Mouse (Mus musculus): ENCODE data around the gene Ccpg1. TPM values are rescaled to one million over a fixed set of nuclear protein-coding genes. Genes with fewer than 3 reads are reported as not detected.

The Ccpg1 gene
- 10 to 100 TPM; 83.8 to 85.7 TPM for total RNA-seq (2021)

DNA sequence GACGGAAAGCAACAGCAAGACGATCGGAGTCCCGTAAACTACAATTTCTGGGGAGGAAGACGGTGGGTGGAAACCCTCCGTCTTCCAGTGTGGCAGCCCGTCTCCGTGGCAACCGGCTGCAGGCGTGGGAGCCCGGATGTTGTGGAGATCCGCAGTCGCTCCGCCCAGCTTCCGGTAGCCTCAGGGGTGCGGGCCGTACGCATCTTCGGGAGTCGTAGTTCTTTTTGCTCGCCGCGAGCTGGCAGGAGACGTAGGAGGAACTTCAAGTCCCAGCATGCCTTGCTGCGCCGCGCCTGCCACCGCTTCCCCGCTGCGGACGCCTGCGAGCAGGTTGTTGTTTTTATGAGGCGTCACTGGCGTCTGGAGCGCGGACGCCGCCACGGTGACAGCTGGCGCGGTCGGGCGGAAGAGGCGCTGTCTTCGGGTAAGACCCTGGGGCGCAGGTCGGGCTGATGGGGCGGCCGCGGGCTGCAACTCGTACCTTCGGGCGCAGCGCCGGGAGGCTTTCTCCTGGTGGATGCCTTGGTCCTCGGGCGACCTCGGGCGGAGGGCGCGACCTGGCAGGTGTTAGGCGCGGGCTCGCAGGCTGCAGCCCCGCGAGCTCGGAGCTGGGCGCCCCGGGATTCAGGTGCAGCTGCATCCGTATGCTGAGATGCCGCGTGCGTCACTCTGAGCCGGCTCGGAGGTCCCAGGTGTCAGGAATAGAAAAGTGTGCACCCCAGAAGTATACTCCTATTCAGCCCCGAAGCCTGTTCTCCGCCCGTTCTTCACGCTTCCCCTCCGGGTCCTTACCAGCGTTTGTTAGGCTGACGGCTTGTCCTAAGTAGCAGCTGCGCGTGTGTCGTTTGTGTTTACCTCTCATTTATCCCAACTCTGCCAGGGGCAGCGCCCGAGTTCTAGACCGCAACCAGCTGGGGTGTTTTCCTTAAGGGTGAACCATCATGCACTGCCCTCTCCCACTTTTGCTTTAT is at the start of gene Ccpg1, which contains the start of gene Ccpg1os:
Gene Ccpg1, plus strand, starts transcription at position 180 of the 971 bp plus-strand sequence.
Gene Ccpg1os, minus strand, starts transcription at position 133 of the 971 bp plus-strand sequence.
- DNase-seq (ENCODE audit: extremely low spot score in 1 of 2, low spot score in 2 of 2), result peak; percentile 98 to 99
- intact Hi-C loops (cut with DNase I), result loop anchor here (5.0 kb wide), 1 partner anchor 52 kb away; no protein-coding TSS in a partner anchor

DNA sequence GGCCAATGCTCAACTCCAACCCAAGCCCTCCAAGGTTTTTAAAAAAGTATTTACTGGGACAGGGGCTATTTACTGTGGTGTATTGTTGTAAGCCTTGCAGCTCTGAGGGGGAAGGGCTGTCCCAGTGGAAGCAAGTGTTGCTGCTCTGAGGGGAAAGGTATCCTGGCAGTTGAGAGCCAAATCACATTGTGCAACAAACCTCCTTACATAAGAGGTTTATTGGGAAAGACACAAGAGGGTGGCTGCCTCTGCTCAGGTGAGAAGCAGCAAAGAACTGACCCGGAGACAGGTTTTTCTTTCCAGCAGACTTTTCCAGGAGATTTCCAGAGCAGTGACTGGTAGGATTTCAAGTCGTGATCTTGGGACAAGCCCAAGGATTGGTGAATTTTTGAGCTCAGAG is 48.9 kb upstream of the Ccpg1 start:
- intact Hi-C loops (cut with DNase I), result no loop called here
- no peak for DNase-seq (ENCODE audit: extremely low spot score in 1 of 2, low spot score in 2 of 2)

DNA sequence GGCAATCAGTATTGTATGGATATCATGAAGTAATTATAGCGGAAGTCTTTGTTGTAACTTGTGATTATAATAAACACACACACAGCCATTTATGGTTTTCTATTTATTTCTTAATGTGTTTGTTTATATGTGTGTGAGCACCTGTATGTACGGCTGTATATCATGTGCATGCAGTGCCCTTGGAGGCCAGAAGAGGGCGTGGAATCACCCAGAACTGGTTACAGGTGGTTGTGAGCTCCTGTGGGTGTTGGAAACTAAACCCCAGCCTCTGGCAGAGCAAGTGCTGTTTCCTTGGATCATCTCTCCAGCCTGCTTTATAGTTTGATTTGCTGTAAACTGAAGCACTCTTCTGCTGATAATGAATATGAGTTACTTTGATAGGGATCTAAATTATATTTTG is 41.8 kb upstream of the Ccpg1 start:
- no peak for DNase-seq (ENCODE audit: extremely low spot score in 1 of 2, low spot score in 2 of 2)
- intact Hi-C loops (cut with DNase I), result no loop called here

DNA sequence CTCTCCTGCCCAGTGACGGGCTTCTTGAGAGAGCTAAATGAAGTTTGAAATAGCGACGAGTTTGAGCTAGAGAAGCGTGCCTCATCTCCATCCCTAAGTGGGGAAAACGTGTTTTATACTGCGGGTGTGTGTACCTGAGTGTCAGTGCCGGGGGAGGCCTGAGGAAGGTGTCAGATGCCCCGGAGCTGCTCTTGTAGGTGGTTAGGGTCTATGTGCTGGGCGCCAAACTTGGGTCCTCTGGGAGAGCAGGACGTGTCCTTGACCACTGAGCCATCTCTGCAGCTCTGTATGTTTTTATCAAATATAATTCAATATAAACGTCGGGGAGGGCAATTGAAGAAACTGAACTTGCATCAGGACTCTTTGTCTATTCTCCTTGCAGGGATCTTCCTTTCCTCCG is 40.9 kb upstream of the Ccpg1 start:
- no peak for DNase-seq (ENCODE audit: extremely low spot score in 1 of 2, low spot score in 2 of 2)
- intact Hi-C loops (cut with DNase I), result no loop called here

DNA sequence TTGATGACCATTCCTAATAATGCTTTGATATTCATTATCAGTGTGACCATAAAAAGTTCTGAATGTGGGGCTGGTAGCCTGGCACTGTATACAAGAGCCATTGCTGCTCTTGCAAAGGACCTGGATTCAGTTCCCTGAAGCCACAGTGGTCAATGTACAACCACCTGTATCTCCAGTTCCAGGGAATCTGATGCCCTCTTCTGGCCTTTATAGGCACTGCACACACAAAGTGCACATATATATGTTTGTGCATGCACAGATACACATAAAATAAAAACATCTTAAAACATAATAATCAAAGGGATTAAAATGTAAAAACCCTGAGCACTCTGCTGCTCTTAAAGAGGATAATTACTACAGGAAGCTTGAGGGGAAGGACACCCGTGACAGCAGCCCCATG is 38.2 kb upstream of the Ccpg1 start:
- DNase-seq (ENCODE audit: extremely low spot score in 1 of 2, low spot score in 2 of 2), result no peak
- intact Hi-C loops (cut with DNase I), result no loop called here

DNA sequence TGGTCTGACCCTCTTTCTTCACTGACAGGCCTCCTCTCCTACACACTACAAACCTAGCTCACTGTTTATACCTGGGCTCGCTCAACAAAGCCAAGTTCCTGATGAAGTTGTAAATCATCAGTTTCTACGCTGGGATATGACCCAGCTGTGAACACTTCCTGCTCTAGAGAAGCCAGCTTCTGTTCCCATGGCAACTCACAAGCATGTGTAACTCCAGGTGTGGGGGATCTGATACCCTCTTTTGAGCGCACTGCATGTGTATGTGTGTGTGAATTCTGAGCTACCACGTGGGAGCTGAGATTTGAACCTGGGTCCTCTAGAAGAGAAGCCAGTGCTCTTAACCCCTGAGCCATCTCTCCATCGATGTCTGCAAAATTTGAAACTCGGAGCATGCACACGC is 35.7 kb upstream of the Ccpg1 start:
- no peak for DNase-seq (ENCODE audit: extremely low spot score in 1 of 2, low spot score in 2 of 2)
- intact Hi-C loops (cut with DNase I), result no loop called here

DNA sequence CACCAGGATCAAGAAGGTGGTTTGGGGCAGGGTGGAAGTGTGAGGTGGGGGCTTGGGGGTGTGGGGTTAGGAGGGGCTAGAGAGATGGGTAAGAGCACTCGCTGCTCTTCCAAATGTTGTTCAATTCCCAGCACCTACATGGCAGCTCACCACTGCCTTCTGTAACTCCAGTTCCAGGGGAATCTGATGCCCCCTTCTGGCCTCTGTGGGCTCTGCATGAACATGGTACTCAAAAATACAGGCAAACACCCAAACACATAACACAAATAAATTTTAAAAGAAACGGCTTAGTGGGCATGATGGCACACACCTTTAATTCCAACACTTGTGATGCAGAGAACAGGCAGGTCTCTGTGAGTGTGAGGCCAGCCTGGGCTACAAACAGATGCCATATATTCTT is 30.5 kb upstream of the Ccpg1 start:
- DNase-seq (ENCODE audit: extremely low spot score in 1 of 2, low spot score in 2 of 2), result no peak
- intact Hi-C loops (cut with DNase I), result loop anchor here (5.0 kb wide), 1 partner anchor 62 kb away; no protein-coding TSS in a partner anchor

DNA sequence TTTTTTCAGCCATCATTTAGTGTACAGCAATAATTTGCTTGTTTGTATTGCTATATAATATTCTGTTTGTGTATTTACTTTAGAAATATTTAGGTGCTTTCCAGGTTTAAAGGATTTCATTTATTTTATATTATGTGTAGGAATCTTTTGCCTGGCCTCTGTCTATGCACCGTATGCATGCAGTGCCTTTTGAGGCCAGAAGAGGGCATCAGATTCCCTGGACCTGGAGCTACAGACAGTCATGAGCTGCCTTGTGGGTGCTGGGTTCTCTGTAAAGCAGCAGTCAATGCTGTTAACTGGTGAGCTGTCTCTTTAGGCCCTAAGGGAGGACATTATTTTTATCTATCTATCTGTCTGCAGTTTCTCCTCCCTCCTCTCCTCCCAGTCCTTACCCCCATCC is 29.7 kb upstream of the Ccpg1 start:
- no peak for DNase-seq (ENCODE audit: extremely low spot score in 1 of 2, low spot score in 2 of 2)
- intact Hi-C loops (cut with DNase I), result no loop called here

DNA sequence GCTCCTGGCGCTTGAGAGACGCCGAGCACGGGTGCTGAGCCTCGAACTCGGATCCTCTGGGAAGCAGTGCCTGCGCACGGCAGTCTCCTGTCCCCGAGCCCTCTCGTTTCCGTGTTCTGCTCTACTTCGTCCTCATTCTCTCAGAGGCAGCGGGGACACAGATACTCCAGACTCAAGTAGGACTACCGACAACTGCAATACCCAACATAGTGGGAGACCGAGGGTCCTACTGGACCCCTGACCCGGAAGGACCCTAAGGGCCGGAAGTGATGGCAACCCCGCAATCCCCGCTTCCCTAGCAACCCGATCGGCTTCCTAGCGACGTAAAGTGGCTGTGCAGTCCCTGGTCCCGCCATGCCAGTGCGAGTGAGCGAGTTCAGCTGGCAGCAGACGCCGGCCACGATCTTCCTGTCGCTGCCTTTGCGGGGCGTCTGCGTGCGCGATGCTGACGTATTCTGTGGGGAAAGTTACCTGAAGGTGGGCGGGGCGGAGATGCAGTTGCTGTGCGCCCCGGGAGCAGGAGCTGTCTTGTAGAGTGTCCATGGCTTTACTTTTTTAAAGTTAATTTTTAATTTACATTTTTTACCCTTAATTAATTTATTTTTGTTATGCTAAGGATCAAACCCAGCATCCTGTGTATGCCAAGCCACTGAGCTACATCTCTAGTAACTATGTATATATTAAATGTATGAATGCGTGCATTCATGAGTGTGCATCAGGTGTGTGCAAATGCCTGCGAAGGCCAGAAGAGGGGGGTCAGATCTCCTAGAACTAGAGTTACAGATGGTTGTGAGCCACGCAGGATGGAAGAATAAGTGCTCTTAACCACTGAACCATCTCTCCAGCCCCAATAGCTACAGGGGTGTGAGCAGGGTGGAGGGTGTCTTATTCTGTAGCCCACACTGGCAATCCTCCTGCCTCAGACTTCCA is 26.4 kb upstream of the Ccpg1 start, which contains the start of the genes Dyx1c1 and Gm44503:
Gene Dyx1c1, plus strand, starts transcription at position 265 of the 930 bp plus-strand sequence.
Gene Gm44503, plus strand, starts transcription at position 332 of the 930 bp plus-strand sequence.
- peak; percentile 75 to 89 for DNase-seq (ENCODE audit: extremely low spot score in 1 of 2, low spot score in 2 of 2)
- intact Hi-C loops (cut with DNase I), result no loop called here

DNA sequence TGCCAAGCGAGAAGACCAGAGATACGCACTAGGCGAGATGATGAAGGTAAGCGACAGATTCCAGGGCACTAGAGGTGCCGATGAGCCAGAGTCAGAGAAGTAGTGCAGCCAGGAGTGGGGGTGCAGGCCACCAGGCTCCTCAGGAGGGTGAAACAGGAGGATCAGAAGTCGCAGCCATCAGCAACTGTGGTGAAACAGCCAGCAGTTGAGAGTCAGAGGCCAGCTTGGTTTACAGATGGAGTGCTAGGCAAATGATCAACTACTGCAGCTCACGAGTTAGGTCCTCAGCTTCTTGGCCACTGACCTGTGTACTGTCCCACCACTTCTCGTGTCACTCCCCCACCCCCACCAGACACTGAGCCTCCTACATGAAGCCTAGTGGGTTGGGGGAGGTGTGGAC is 23.9 kb upstream of the Ccpg1 start:
- DNase-seq (ENCODE audit: extremely low spot score in 1 of 2, low spot score in 2 of 2), result no peak
- intact Hi-C loops (cut with DNase I), result no loop called here

DNA sequence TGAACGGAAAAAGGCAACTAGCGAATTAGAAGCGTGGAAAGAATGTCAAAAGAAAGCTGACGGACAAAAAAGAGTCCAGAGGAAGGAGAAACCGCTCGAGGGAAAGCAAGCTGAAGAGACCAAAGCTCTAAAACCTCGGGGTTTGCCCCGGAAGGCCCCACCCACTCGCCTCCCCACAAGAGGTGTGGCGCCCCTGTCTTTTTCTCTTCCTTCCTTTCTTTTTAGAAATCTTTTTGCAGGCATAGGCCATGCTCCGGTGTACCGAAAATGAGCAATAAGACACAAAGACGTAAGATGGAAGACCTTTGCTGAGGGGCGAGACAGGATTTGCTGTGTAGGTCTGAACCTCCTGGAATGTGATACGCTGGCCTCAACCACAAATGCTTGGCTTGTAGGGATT is 23.3 kb upstream of the Ccpg1 start:
- intact Hi-C loops (cut with DNase I), result no loop called here
- no peak for DNase-seq (ENCODE audit: extremely low spot score in 1 of 2, low spot score in 2 of 2)

DNA sequence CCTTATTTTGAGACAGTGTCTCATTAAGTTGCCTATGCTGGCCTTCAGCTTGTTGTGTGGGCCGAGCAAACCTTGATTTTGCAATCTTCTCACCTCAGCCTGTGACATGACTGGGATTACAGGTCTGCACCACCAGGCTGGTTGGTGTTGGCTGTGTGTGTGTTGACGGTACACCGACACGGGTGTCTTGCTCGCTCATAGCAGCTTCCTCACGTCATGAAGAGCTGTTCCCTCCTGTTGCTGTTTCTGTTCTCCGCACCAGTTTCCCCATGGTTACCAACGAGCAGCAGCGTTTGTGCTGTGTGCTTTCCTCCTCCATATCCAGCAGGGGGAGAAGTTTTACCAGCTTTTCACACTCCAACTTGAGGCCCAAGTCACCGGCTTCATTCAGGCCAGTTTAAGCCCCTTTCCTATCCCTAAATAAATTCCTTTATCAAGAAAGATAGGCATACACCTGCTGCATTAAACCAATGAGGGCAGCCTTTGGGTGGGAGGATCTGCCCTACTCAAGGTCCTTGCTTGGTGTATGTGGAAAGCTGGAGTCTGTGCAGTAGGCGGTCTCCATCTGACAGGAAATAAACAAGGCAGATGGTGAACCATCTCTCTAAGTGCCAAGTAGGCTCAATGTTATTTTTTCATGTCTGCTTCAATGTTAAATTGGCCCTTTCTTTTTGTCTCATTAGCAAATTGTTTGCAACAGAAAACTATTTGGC is 16.7 kb upstream of the Ccpg1 start:
- intact Hi-C loops (cut with DNase I), result no loop called here
- peak; percentile 61 to 72 for DNase-seq (ENCODE audit: extremely low spot score in 1 of 2, low spot score in 2 of 2)

DNA sequence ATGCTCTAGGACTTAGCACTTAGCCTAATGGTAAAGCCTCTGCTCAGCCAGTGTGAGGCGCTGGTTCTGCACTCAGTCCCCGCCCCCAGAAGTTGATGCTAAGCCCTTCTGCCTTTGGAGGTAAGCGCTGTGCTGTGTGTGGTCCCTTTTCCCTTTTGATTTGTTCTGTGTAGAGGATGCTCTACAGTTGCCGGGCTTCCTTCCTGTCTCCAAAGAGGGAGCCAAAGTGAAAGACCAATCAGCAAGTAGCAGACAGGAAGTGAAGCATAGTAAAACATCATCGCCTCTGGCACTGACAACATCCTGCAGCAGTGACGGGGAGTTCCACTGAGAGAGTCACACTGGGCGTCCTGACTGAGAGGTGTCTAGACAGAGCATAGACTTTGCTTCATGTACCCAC is 15.4 kb upstream of the Ccpg1 start:
- intact Hi-C loops (cut with DNase I), result no loop called here
- peak in 1 of 2 experiments; percentile 62 for DNase-seq (ENCODE audit: extremely low spot score in 1 of 2, low spot score in 2 of 2)

DNA sequence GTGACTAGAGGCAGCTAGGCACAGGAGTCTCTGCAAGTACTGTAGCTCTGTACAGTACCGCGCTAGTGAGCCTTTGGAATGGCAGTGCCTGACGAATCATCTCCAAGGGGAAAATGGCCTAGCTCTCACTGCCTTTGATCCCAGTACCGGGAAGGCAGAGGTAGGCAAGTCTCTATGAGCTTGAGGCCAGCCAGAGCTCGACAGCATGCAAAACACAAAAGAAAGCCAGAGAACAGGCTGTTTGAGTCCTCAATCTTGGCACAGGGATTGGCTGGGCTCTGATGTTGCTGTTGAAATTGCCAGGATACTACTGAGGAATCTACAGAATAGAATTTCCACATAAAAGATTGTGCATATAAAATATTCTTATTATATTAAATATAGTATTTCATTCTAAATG is 12.8 kb upstream of the Ccpg1 start:
- intact Hi-C loops (cut with DNase I), result no loop called here
- no peak for DNase-seq (ENCODE audit: extremely low spot score in 1 of 2, low spot score in 2 of 2)

DNA sequence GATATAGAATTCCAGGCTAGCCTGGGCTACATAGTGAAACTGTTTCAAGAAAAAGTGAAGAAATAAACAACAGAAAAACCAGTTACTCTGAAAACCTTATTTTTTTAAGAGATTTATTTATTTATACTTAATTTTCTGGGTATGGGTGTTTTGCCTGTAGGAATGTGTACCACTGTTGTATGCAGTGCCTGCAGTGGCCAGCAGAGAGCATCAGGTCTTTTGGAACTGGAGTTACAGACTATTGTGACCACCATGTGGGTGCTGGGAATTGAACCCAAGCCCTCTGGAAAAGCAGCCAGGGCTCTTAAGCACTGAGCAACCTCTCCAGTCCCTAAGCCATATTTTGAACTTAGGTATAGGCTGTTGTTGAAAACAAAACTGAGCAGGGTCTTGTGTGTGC is 12.2 kb upstream of the Ccpg1 start:
- no peak for DNase-seq (ENCODE audit: extremely low spot score in 1 of 2, low spot score in 2 of 2)
- intact Hi-C loops (cut with DNase I), result no loop called here

DNA sequence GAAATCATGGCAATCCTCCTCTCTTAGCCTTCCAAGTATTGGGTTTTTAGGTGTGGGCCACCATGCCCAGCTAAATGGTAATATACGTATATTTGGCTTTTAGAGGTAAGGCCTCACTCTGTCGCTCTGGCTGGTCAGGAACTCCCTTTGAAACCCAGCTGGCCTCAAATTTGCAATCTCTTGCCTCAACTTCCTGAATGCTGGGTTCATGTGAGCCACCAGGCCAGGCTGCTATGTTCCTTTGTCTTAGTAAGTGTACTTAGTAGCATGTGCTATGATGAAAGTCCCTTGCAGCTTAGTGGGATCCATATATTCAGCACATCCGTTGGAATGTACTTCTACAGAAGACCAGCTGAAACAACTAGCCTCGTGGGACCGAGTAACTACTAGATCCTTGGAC is 10.5 kb upstream of the Ccpg1 start:
- no peak for DNase-seq (ENCODE audit: extremely low spot score in 1 of 2, low spot score in 2 of 2)
- intact Hi-C loops (cut with DNase I), result no loop called here

DNA sequence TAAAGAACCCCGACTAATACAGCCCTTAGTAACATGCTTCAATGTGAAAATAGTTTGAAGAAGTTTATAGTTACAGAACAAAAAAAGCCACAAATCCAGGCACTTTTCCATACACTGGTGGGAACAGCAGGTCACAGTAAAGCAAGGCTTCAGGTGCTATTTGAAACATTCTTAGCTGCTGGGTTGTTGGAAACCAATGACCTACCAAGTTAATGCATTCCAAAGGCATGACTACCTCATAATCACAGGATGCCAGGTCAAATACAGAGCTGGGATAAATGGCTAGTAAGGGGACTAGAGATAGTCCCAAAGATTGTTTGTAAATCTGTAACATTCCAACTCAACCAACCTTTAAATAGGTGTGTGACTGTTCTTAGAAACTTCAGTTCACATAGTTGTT is 10.0 kb upstream of the Ccpg1 start:
- no peak for DNase-seq (ENCODE audit: extremely low spot score in 1 of 2, low spot score in 2 of 2)
- intact Hi-C loops (cut with DNase I), result no loop called here

DNA sequence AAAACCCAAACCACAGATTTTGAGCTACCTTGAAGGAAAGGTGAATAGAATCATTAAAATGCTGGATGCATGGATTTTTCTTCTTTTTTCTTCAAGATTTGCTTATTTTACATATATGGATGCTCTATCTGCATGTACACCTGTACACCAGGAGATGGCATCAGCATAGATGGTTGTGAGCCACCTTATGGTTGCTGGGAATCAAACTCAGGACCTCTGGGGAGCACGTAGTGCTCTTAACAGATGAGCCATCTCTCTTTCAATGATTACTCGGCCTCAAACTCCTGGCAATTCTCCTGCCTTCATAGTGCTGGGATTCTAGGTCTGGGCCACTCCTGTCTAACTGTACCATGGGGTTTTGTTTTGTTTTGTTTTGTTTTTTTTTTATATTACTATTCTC is 2.2 kb upstream of the Ccpg1 start:
- no peak for DNase-seq (ENCODE audit: extremely low spot score in 1 of 2, low spot score in 2 of 2)
- intact Hi-C loops (cut with DNase I), result no loop called here

DNA sequence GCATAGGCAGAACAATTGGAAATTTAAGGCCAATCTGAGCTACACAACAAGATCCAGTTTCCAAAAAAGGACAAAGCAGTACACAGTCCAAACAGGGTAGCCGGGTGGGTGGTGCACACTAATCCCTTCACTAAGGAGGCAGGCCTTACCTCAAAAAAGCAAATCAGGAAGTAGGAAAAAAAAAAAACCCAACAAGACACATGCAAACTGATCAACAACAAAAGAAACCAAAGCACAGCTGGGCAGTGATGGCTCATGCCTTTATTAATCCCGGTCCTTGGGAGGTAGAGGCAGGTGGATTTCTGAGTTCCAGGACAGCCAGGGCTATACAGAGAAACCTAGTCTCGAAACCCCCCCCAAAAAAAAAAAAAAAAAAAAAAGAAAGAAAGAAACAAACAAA is 2.5 kb downstream of the Ccpg1 start:
- DNase-seq (ENCODE audit: extremely low spot score in 1 of 2, low spot score in 2 of 2), result no peak
- intact Hi-C loops (cut with DNase I), result loop anchor here (5.0 kb wide), 1 partner anchor 50 kb away; no protein-coding TSS in a partner anchor
